Mouse (Mus musculus) erythroblast, adult 5-6 weeks (primary cell): ENCODE data around the gene Lurap1. TPM values are rescaled to one million over a fixed set of nuclear protein-coding genes. Genes with fewer than 3 reads are reported as not detected.

Experiments
- ATAC-seq: replicated peaks from 2 replicates; pipeline ENCODE4 v1.8.0; 2016; ENCODE audit warnings: moderate number of reproducible peaks, mild to moderate bottlenecking, moderate TSS enrichment, inconsistent platforms; ENCODE audit not compliant: poor library complexity, low FRiP score, severe bottlenecking
- total RNA-seq, 2 experiments: library from RNA; stranded (forward) in 1 of 2; stranded (reverse) in 1 of 2; fragments of 150-400 nt in 1 of 2; fragments of 200-764, 138-1000 nt in 1 of 2; gene quantifications; 2 replicates each; pipeline versions ENCODE4 v1.2.3 to v1.2.4; 2015 to 2017; ENCODE audit warnings: low replicate concordance in 2 of 2

The Lurap1 gene
- total RNA-seq, 2 experiments from 2014 or later = not detected

- no peak for ATAC-seq
Measured at GRCm38 (mm10) chr4:116164759-116165554, 13.8 kb upstream of the Lurap1 start.

- ATAC-seq = 0 out of 2 replicates have a peak, but pooled peaks have one; percentile 56
Measured at GRCm38 (mm10) chr4:116162142-116162541, 11.0 kb upstream of the Lurap1 start.

GRCm38 (mm10) chr4:116160769-116161168 lies 9.6 kb upstream of the Lurap1 start:
- ATAC-seq = no peak

GRCm38 (mm10) chr4:116159912-116160311 lies 8.8 kb upstream of the Lurap1 start:
- no peak for ATAC-seq

GRCm38 (mm10) chr4:116157882-116158281 lies 6.7 kb upstream of the Lurap1 start:
- no peak for ATAC-seq

- ATAC-seq = no peak
Measured at GRCm38 (mm10) chr4:116152702-116153101, 1.6 kb upstream of the Lurap1 start.

- ATAC-seq = 0 out of 2 replicates have a peak, but pooled peaks have one; percentile 7
Measured at GRCm38 (mm10) chr4:116150862-116151221, 296 bp downstream of the Lurap1 start.

GRCm38 (mm10) chr4:116150156-116150861 lies 829 bp downstream of the Lurap1 start:
- ATAC-seq = peak; percentile 88

- no peak for ATAC-seq
Measured at GRCm38 (mm10) chr4:116149812-116150155, 1.4 kb downstream of the Lurap1 start.

- no peak for ATAC-seq
Measured at GRCm38 (mm10) chr4:116143891-116144717, 7.0 kb downstream of the Lurap1 start.

- no peak for ATAC-seq
Measured at GRCm38 (mm10) chr4:116143317-116143811, 7.8 kb downstream of the Lurap1 start.

- no peak for ATAC-seq
Measured at GRCm38 (mm10) chr4:116142269-116142668, 8.9 kb downstream of the Lurap1 start.

- no peak for ATAC-seq
Measured at GRCm38 (mm10) chr4:116141736-116142135, 9.4 kb downstream of the Lurap1 start.

- ATAC-seq = no peak
Measured at GRCm38 (mm10) chr4:116140801-116141574, 10.2 kb downstream of the Lurap1 start.

GRCm38 (mm10) chr4:116137421-116137996 lies 13.6 kb downstream of the Lurap1 start:
- no peak for ATAC-seq

GRCm38 (mm10) chr4:116134990-116135389 lies 16.1 kb downstream of the Lurap1 start:
- ATAC-seq = peak; percentile 57; the same call in 1 of the 2 replicates

GRCm38 (mm10) chr4:116133126-116133525 lies 18.0 kb downstream of the Lurap1 start:
- ATAC-seq = no peak

GRCm38 (mm10) chr4:116127956-116128355 lies 23.2 kb downstream of the Lurap1 start:
- ATAC-seq = no peak

- no peak for ATAC-seq
Measured at GRCm38 (mm10) chr4:116125803-116126386, 25.2 kb downstream of the Lurap1 start.
